In the genomic region with DNA sequence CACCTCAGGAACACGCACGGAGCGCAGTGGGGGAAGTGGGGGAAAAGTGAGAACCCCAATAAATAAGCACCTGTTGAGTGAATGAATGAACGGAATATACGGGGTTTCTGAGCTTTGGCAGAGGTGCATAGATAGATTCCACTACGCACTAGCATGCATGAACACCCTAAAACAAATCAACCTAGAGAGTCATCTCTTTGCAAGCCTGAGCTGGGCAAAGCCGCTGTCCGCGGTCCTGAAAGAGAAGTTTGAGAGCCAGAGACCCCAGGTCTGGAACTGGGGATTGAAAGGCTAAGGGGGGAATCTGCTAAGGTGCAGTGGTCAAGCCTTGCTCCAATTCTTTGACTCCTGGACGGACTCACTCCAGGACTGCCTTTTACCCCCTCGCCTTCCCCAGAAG, we compare ENCODE assay signal across 9 mouse cellular contexts. TPM values are rescaled to one million over a fixed set of nuclear protein-coding genes. Genes with fewer than 3 reads are reported as not detected.
DNase-seq lines count a peak whose midpoint lies in the region; ATAC-seq and TF ChIP-seq lines count a peak whose summit lies in the region.
"Had no signal": no experiment of that assay in that cellular context is flagged by ENCODE, and none has a peak within 500 bp of the region (broad histone marks: within the 10 kb centered on the region; RNA-seq: fewer than 3 reads in every experiment).

No protein-coding gene starts in this region.

- no peak for ATAC-seq in heart, embryonic 14.5 days (ENCODE audit: insufficient number of reproducible peaks, insufficient read depth, low FRiP score, low read depth)
- no peak for ATAC-seq in G1E (ENCODE audit: extremely low read depth, insufficient number of reproducible peaks, low FRiP score, poor library complexity, severe bottlenecking)
- no peak for ATAC-seq in embryonic facial prominence, embryonic 11.5 days (replicated peaks; ENCODE audit: insufficient number of reproducible peaks, low FRiP score, low TSS enrichment, low read depth)
- ATAC-seq in hindbrain, postnatal 0 days = peak; percentile 44; the same call in 1 of the 2 replicates
- ATAC-seq in midbrain, embryonic 11.5 days (ENCODE audit: low FRiP score) = peak; percentile 16; the same call in 1 of the 2 replicates

- no peaks in the 10 kb centered on the region for H3K36me3 ChIP-seq in heart, embryonic 14.5 days (ENCODE audit: control insufficient read depth, insufficient read depth, low read length)
- no peaks in the 10 kb centered on the region for H3K36me3 ChIP-seq in G1E (replicated peaks)
- no peaks in the 10 kb centered on the region for H3K36me3 ChIP-seq in embryonic facial prominence, embryonic 11.5 days (replicated peaks; ENCODE audit: control insufficient read depth, insufficient read depth, low read depth, low read length)
- no peaks in the 10 kb centered on the region for H3K36me3 ChIP-seq in hindbrain, postnatal 0 days (ENCODE audit: insufficient read depth, low read length)
- no peaks in the 10 kb centered on the region for H3K36me3 ChIP-seq in midbrain, embryonic 11.5 days (ENCODE audit: control insufficient read depth, insufficient read depth, low read length)
- H3K36me3 ChIP-seq: limb, embryonic 15.5 days had no signal

- DNase-seq in heart, adult 9 months (ENCODE audit: low spot score in 2 of 2) = no peak
- peak; percentile 31 for DNase-seq in G1E (ENCODE audit: low spot score)
- DNase-seq in embryonic facial prominence, embryonic 11.5 days (ENCODE audit: low spot score) = peak; percentile 93
- DNase-seq in hindbrain, postnatal 0 days (ENCODE audit: low spot score) = peak; percentile 61
- DNase-seq in midbrain, embryonic 11.5 days (ENCODE audit: low spot score, missing footprints) = peak; percentile 98
- no peak for DNase-seq in frontal cortex, postnatal 10 days (ENCODE audit: low spot score in 2 of 2)
- DNase-seq in urinary bladder, adult 2 months (ENCODE audit: low spot score) = no peak

- 3% methylated on average over 11 of the region's 11 CpGs for WGBS in heart, embryonic 14.5 days
- WGBS in embryonic facial prominence, embryonic 11.5 days = 1% methylated on average over 11 of the region's 11 CpGs
- WGBS in hindbrain, postnatal 0 days = 2% methylated on average over 11 of the region's 11 CpGs
- WGBS in midbrain, embryonic 11.5 days = 4% methylated on average over 11 of the region's 11 CpGs

- H3K4me3 ChIP-seq in heart, embryonic 14.5 days (ENCODE audit: control insufficient read depth in 1 of 2, insufficient read depth in 1 of 2, low read depth in 1 of 2, low read length in 2 of 2) = no peak overlapping the region
- no peak overlapping the region for H3K4me3 ChIP-seq in G1E (ENCODE audit: low read depth, low read length)
- H3K4me3 ChIP-seq in embryonic facial prominence, embryonic 11.5 days (ENCODE audit: low read depth, low read length) = no peak overlapping the region
- H3K4me3 ChIP-seq in hindbrain, postnatal 0 days (ENCODE audit: low read length) = peak overlapping the region; percentile 54
- peak overlapping the region; percentile 33 for H3K4me3 ChIP-seq in midbrain, embryonic 11.5 days (ENCODE audit: low read depth, low read length)
- H3K4me3 ChIP-seq: limb, embryonic 15.5 days had no signal

- H3K27me3 ChIP-seq in heart, embryonic 14.5 days (ENCODE audit: control insufficient read depth, insufficient read depth, low read length) = peaks cover 46% of the 10 kb centered on the region
- H3K27me3 ChIP-seq in G1E (ENCODE audit: insufficient read depth, low read length) = peaks cover 11% of the 10 kb centered on the region; the same call in 1 of the 2 replicates
- peaks cover 19% of the 10 kb centered on the region for H3K27me3 ChIP-seq in embryonic facial prominence, embryonic 11.5 days (ENCODE audit: control insufficient read depth, insufficient read depth, low read length)
- H3K27me3 ChIP-seq in hindbrain, postnatal 0 days (ENCODE audit: insufficient read depth, low read length) = no peaks in the 10 kb centered on the region
- peaks cover 20% of the 10 kb centered on the region for H3K27me3 ChIP-seq in midbrain, embryonic 11.5 days (ENCODE audit: control insufficient read depth, insufficient read depth, low read length)

- H3K27ac ChIP-seq in heart, embryonic 14.5 days (replicated peaks in 1 of 2; ENCODE audit: control insufficient read depth in 1 of 2, insufficient read depth in 1 of 2, low read depth in 2 of 2, low read length in 2 of 2) = no peak overlapping the region
- no peak overlapping the region for H3K27ac ChIP-seq in embryonic facial prominence, embryonic 11.5 days (replicated peaks; ENCODE audit: low read depth, low read length)
- H3K27ac ChIP-seq in hindbrain, postnatal 0 days = no peak overlapping the region
- H3K27ac ChIP-seq in midbrain, embryonic 11.5 days (ENCODE audit: low read depth, low read length) = no peak overlapping the region
- H3K27ac ChIP-seq: limb, embryonic 15.5 days had no signal

- no peaks in the 10 kb centered on the region for H3K9me3 ChIP-seq in heart, embryonic 14.5 days (ENCODE audit: control insufficient read depth, low read length)
- H3K9me3 ChIP-seq in G1E (replicated peaks) = no peaks in the 10 kb centered on the region
- H3K9me3 ChIP-seq in embryonic facial prominence, embryonic 11.5 days (replicated peaks; ENCODE audit: control insufficient read depth, low read length) = no peaks in the 10 kb centered on the region
- no peaks in the 10 kb centered on the region for H3K9me3 ChIP-seq in hindbrain, postnatal 0 days (ENCODE audit: low read length)
- H3K9me3 ChIP-seq in midbrain, embryonic 11.5 days (ENCODE audit: control insufficient read depth, low read length) = no peaks in the 10 kb centered on the region
- H3K9me3 ChIP-seq: limb, embryonic 15.5 days had no signal

- H3K9ac ChIP-seq in heart, embryonic 14.5 days (ENCODE audit: low read length) = no peak overlapping the region
- no peak overlapping the region for H3K9ac ChIP-seq in embryonic facial prominence, embryonic 11.5 days (replicated peaks; ENCODE audit: low read length)
- peak overlapping the region; percentile 47; the same call in 1 of the 2 replicates for H3K9ac ChIP-seq in hindbrain, postnatal 0 days (replicated peaks; ENCODE audit: low read length)
- no peak overlapping the region for H3K9ac ChIP-seq in midbrain, embryonic 11.5 days (ENCODE audit: low read length)
- H3K9ac ChIP-seq: limb, embryonic 15.5 days had no signal

- peaks cover 2 to 5% of the 10 kb centered on the region in 2 experiments; a peak in 3 of 4 replicates for H3K4me1 ChIP-seq in heart, embryonic 14.5 days (ENCODE audit: control insufficient read depth in 2 of 2, insufficient read depth in 2 of 2, low read length in 2 of 2)
- no peaks in the 10 kb centered on the region for H3K4me1 ChIP-seq in G1E (ENCODE audit: insufficient read depth, low read depth, low read length)
- no peaks in the 10 kb centered on the region for H3K4me1 ChIP-seq in embryonic facial prominence, embryonic 11.5 days (ENCODE audit: control insufficient read depth, insufficient read depth, low read length)
- 0 out of 2 replicates have a peak, but pooled peaks cover 5% of the 10 kb centered on the region for H3K4me1 ChIP-seq in hindbrain, postnatal 0 days (ENCODE audit: insufficient read depth, low read length)
- H3K4me1 ChIP-seq in midbrain, embryonic 11.5 days (ENCODE audit: control insufficient read depth, insufficient read depth, low read length) = peaks cover 7% of the 10 kb centered on the region; the same call in 1 of the 2 replicates
- H3K4me1 ChIP-seq: limb, embryonic 15.5 days had no signal

- peak overlapping the region; percentile 48 for H3K4me2 ChIP-seq in heart, embryonic 14.5 days (ENCODE audit: low read length)
- peak overlapping the region; percentile 38 for H3K4me2 ChIP-seq in embryonic facial prominence, embryonic 11.5 days (ENCODE audit: low read depth, low read length)
- H3K4me2 ChIP-seq in hindbrain, postnatal 0 days (ENCODE audit: low read depth, low read length) = peak overlapping the region; percentile 94
- peak overlapping the region; percentile 44 for H3K4me2 ChIP-seq in midbrain, embryonic 11.5 days
- H3K4me2 ChIP-seq: limb, embryonic 15.5 days had no signal

- no peak for TF ChIP-seq CTCF in G1E (IDR thresholded peaks at IDR 0.05; ENCODE audit: low read depth, low read length)
- TF ChIP-seq CTCF in hindbrain, postnatal 0 days (IDR thresholded peaks at IDR 0.05; ENCODE audit: low read depth) = no peak

RNA-seq across cellular contexts. Expression of a gene that starts 0.4 kb away (rescaled TPM):
- polyA plus RNA-seq in heart, embryonic 14.5 days (2014; fragmentation: Nextera tagmentation; extraction: Ambion mirVana) = not detected in 2 replicates
- not detected in 2 replicates for total RNA-seq in G1E (2014; fragmentation: Nextera tagmentation)
- 0.05 TPM in 1 of 2 replicates, not detected in the other for total RNA-seq in G1E (2017)
- not detected in 2 replicates for polyA plus RNA-seq in G1E (2012)
- not detected in 2 replicates for polyA plus RNA-seq in embryonic facial prominence, embryonic 11.5 days (2014; fragmentation: Nextera tagmentation; extraction: Ambion mirVana)
- total RNA-seq in hindbrain, postnatal 0 days (2014; rRNA removed) = 2.1 and 2.4 TPM in 2 replicates
- 0.64 and 0.90 TPM in 2 replicates for polyA plus RNA-seq in hindbrain, postnatal 0 days (2015; fragmentation: Nextera tagmentation; extraction: Ambion mirVana)
- polyA plus RNA-seq in midbrain, embryonic 11.5 days (2014; fragmentation: Nextera tagmentation; extraction: Ambion mirVana) = 0.10 TPM in 1 of 2 replicates, not detected in the other
- polyA plus RNA-seq in urinary bladder, adult 2 months (2012; rRNA removed) = not detected in 2 replicates
- polyA plus RNA-seq: limb, embryonic 15.5 days had no signal

Comparison
In these comparisons a context has a peak if more than half of its experiments do, and no peak if none do; other contexts are left out.
1. ATAC-seq: peak in hindbrain, postnatal 0 days (single experiment) and midbrain, embryonic 11.5 days (single experiment); none in heart, embryonic 14.5 days (single experiment), G1E (single experiment) and embryonic facial prominence, embryonic 11.5 days (single experiment).
2. H3K4me2 ChIP-seq: peak in every context shown above with its lines; median percentile 94 in hindbrain, postnatal 0 days; 48 in heart, embryonic 14.5 days; 44 in midbrain, embryonic 11.5 days; 38 in embryonic facial prominence, embryonic 11.5 days.
3. H3K4me3 ChIP-seq: peak in hindbrain, postnatal 0 days (single experiment) and midbrain, embryonic 11.5 days (single experiment); none in heart, embryonic 14.5 days (0 of 2), G1E (single experiment) and embryonic facial prominence, embryonic 11.5 days (single experiment).
4. DNase-seq: peak in G1E (single experiment), embryonic facial prominence, embryonic 11.5 days (single experiment), hindbrain, postnatal 0 days (single experiment) and midbrain, embryonic 11.5 days (single experiment); none in heart, adult 9 months (0 of 2), frontal cortex, postnatal 10 days (0 of 2) and urinary bladder, adult 2 months (single experiment).